15 mouse cellular contexts compared by ENCODE assay signal in the genomic region with DNA sequence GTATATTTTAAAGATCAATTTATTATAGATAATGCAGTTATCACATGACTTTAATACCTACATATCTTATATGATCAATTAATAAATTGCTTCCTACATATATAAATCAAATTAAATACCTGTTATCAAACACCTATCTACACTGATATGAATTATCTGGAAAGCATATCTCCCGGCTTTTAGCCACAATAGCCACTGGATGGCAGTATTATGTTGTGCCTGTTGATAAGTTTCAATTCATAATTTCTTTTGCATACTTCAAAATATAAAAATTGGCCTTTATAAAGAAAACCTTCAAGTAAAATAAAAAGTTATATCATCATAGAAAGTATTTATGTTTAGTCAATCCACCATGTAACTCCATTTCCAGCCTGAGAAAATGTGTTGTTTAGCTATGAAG.
DNase-seq lines count a peak whose midpoint lies in the region; ATAC-seq and TF ChIP-seq lines count a peak whose summit lies in the region.
"Had no signal": no experiment of that assay in that cellular context is flagged by ENCODE, and none has a peak within 500 bp of the region (broad histone marks: within the 10 kb centered on the region; RNA-seq: fewer than 3 reads in every experiment).

No protein-coding gene starts in this region.

- TF ChIP-seq CTCF in stomach, postnatal 0 days (IDR thresholded peaks at IDR 0.05; ENCODE audit: low read depth): peak; percentile 59

- H3K36me3 ChIP-seq in stomach, postnatal 0 days (ENCODE audit: control insufficient read depth, insufficient read depth, low read length): no peaks in the 10 kb centered on the region
- H3K36me3 ChIP-seq: embryonic facial prominence, embryonic 12.5 days; forebrain, embryonic 10.5 days; G1E; kidney, embryonic 15.5 days; limb, embryonic 15.5 days had no signal

- H3K4me1 ChIP-seq in stomach, postnatal 0 days (replicated peaks; ENCODE audit: control insufficient read depth, insufficient read depth): no peaks in the 10 kb centered on the region
- H3K4me1 ChIP-seq: embryonic facial prominence, embryonic 12.5 days; forebrain, embryonic 10.5 days; kidney, embryonic 15.5 days; limb, embryonic 15.5 days had no signal

- no peak for TF ChIP-seq EP300 in stomach, postnatal 0 days (optimal IDR thresholded peaks at IDR 0.05)

- no peak overlapping the region for H3K9ac ChIP-seq in stomach, postnatal 0 days (ENCODE audit: low read length)
- H3K9ac ChIP-seq: embryonic facial prominence, embryonic 12.5 days; kidney, embryonic 15.5 days; limb, embryonic 15.5 days had no signal

- ATAC-seq in stomach, postnatal 0 days (ENCODE audit: low FRiP score, low TSS enrichment): no peak

- H3K27me3 ChIP-seq in stomach, postnatal 0 days (ENCODE audit: control insufficient read depth, insufficient read depth, low read length): no peaks in the 10 kb centered on the region
- H3K27me3 ChIP-seq: embryonic facial prominence, embryonic 12.5 days; kidney, embryonic 15.5 days; limb, embryonic 15.5 days had no signal

- no peaks in the 10 kb centered on the region for H3K9me3 ChIP-seq in stomach, postnatal 0 days (ENCODE audit: control insufficient read depth, low read length)
- H3K9me3 ChIP-seq: embryonic facial prominence, embryonic 12.5 days; forebrain, embryonic 10.5 days; G1E; kidney, embryonic 15.5 days; limb, embryonic 15.5 days had no signal

- no peak overlapping the region for H3K4me2 ChIP-seq in stomach, postnatal 0 days (replicated peaks; ENCODE audit: low read depth)
- H3K4me2 ChIP-seq: embryonic facial prominence, embryonic 12.5 days; kidney, embryonic 15.5 days; limb, embryonic 15.5 days had no signal

- 55% methylated on average over 1 of the region's 1 CpGs for WGBS in stomach, postnatal 0 days

- H3K27ac ChIP-seq in stomach, postnatal 0 days (replicated peaks): no peak overlapping the region
- H3K27ac ChIP-seq: embryonic facial prominence, embryonic 12.5 days; forebrain, embryonic 10.5 days; kidney, embryonic 15.5 days; limb, embryonic 15.5 days had no signal

- peak; percentile 3 for DNase-seq in embryo, embryonic 11 days
- DNase-seq in embryo, embryonic 10 days (ENCODE audit: low spot score): no peak
- DNase-seq in layer of hippocampus, adult 9-10 months (ENCODE audit: low spot score): peak; percentile 3
- no peak for DNase-seq in layer of hippocampus, adult 9-11 months
- DNase-seq in right cerebral cortex, postnatal 10 days (ENCODE audit: low spot score in 2 of 2): peak; percentile 32 to 35
- no peak for DNase-seq in right cerebral cortex, adult 18-20 months
- DNase-seq in stomach, postnatal 0 days (ENCODE audit: low spot score): no peak
- DNase-seq in gastrocnemius, postnatal 14 days: no peak
- DNase-seq: heart, postnatal 10 days had no signal

- H3K4me3 ChIP-seq in stomach, postnatal 0 days (ENCODE audit: low read depth, low read length): no peak overlapping the region
- H3K4me3 ChIP-seq: embryonic facial prominence, embryonic 12.5 days; forebrain, embryonic 10.5 days; kidney, embryonic 15.5 days; limb, embryonic 15.5 days; myocyte had no signal

- intact Hi-C loops in gastrocnemius, postnatal 14 days (cut with DNase I; ENCODE audit: low total_unique reads): no loop called here

Comparison
In these comparisons a context has a peak if more than half of its experiments do, and no peak if none do; other contexts are left out.
1. DNase-seq: peak in embryo, embryonic 11 days (single experiment), layer of hippocampus, adult 9-10 months (single experiment) and right cerebral cortex, postnatal 10 days (2 of 2); none in embryo, embryonic 10 days (single experiment), layer of hippocampus, adult 9-11 months (single experiment), right cerebral cortex, adult 18-20 months (single experiment), stomach, postnatal 0 days (single experiment) and gastrocnemius, postnatal 14 days (single experiment).